Mouse (Mus musculus): ENCODE data around the gene Slxl1. TPM values are rescaled to one million over a fixed set of nuclear protein-coding genes. Genes with fewer than 3 reads are reported as not detected.
"Not testable (repeated sequence)": the region's sequence is repeated elsewhere in the genome, so short reads cannot be mapped to it uniquely, and the experiment has no call there.

Gene Slxl1
- not detected for total RNA-seq (2021)

DNA sequence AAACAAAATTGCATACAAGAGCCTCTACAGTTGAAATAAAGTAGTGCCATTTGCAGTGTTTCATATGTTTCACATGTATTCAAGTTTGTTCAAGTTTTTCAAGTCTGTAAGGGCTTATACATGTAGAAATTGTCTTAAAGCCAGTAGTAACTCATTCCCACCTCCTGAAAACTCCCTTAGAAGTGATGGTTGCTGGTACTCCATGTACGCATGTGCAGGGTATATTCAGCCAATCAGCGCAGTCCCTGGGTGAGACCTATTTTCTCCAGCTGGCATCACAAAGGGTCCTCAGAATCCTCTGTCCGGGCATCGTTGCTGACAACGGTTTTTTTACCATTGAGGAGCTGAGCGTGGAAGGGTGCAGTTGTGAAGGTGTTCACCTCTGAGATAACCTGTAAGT lies at the start of gene Slxl1:
TSS of gene Slxl1 (plus strand) at position 301 of the 400 bp plus-strand sequence.
- DNase-seq; intact Hi-C loops (cut with DNase I): not testable (repeated sequence)
